Mouse (Mus musculus): ENCODE results near the gene Srgap3.

- TF ChIP-seq CTCF (IDR thresholded peaks at IDR 0.05; ENCODE audit: low read depth) (no peak), EP300 (optimal IDR thresholded peaks at IDR 0.05) (no peak)
Measured at GRCm38 (mm10) chr6:112907887-112908584, 39.0 kb downstream of the Srgap3 start.
